Mouse (Mus musculus) kidney, adult 2 months (tissue): ENCODE data around the gene Prkar1b.

Experiments used
- CTCF ChIP-seq: fragments of 200-500 bp; conservative IDR thresholded peaks from 2 replicates; pipeline ENCODE4 v1.5.1; 2011; ENCODE audit warnings: low read depth, mild to moderate bottlenecking, control low read depth, low read length, moderate library complexity, mixed read lengths; ENCODE audit not compliant: insufficient read depth, insufficient read length
- POLR2A ChIP-seq: fragments of 200-500 bp; IDR thresholded peaks from one replicate; pipeline ENCODE4 v1.6.1; 2011; ENCODE audit warnings: low read depth, low read length, control low read depth

DNA sequence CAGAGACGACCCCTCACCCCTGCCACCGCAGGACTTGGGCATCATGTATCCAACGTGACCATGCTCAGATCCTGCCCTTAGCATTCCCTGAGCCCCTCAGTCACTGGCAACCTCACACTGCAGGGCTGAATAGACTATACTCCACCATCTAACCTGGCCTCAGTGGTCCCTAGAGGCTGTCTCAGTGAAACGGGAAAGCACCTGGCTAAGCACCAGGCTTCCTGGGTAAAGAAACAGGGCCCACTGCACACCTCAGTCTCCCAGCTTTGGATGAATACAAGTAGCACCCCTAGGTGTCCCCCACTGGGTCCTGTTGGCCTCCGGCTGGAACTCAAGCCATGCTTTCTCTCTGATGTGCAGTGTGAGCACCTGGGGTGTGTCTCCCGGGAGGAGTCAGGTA, 176.3 kb downstream of the Prkar1b start:
- no peak for TF ChIP-seq POLR2A
- TF ChIP-seq CTCF: no peak
